Mouse (Mus musculus): ENCODE results near the gene Wrap53. TPM values are rescaled to one million over a fixed set of nuclear protein-coding genes. Genes with fewer than 3 reads are reported as not detected.

The Wrap53 gene
- polyA plus RNA-seq, 1 experiment from 2014 or later: 21.6 TPM

DNA sequence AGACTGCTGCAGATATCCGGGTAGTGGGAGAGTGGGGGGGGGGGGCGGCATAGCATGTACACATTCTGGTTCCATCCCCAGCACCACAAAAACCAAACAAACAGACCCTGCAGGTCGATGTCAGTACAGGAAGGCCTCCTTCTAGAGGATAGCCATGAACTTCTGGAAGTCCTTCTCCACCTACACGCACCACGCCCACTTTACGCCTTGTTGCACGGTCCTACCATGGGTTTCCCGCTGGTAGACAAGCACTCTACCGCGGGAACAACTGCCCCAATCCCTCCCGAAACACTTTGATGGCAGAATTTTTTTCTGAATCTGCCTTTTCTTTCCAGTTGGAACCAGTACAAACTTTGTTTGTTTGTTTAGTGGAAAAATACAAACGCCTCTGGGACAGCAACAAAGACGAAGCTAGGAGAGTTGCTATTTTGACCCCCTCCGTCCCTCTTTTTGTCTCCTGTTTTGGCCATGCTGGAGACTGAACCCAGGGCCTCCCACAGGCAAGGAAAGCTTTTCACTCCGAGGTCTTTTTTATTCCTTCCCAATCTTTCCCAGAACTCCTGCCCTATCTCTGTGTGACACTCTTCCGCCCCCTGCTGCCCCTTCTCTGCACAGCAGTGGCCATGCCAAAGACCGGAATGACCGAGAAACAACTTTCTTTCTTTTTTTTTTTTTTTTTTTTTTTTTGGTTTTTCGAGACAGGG, 33.6 kb upstream of the Wrap53 start:
- WGBS: 12% methylated on average over 19 of the region's 19 CpGs

DNA sequence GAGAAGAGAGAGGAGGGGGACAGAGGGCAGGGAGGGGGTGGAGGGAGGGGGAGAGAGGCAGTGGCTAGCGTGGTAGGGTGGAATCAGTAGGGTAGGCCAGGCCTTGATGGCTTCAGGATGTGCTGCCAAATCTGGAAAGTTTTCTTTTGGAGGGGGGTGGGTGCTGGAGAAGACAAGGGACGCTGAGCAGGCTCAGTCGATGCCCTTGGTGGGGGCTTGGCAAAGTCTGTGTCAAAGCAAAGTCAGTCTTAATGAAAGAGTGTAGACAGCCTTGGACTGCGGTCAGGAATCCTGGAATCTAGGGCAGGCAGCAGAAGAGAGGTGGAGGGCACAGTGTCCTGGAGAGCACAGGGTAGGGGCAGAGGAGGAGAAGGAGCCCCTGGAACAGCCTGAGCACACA, 30.8 kb upstream of the Wrap53 start:
- no peak overlapping the region for H3K4me2 ChIP-seq
- no peak overlapping the region for H3K4me3 ChIP-seq (replicated peaks)
- H3K4me1 ChIP-seq: no peaks in the 10 kb centered on the region
- H3K27me3 ChIP-seq (replicated peaks): no peaks in the 10 kb centered on the region
- H3K36me3 ChIP-seq: no peaks in the 10 kb centered on the region
- H3K9me3 ChIP-seq: no peaks in the 10 kb centered on the region
- H3K9ac ChIP-seq: no peak overlapping the region
- 55% methylated on average over 4 of the region's 4 CpGs for WGBS
- H3K27ac ChIP-seq: no peak overlapping the region
- no peak for ATAC-seq (ENCODE audit: insufficient read depth, low FRiP score, low read depth)

More for the DNA sequence above, 33.6 kb upstream of the Wrap53 start:
- ATAC-seq (ENCODE audit: insufficient read depth, low FRiP score, low read depth): peak; percentile 62; the same call in 1 of the 2 replicates
- H3K27ac ChIP-seq: no peak overlapping the region
- H3K4me2 ChIP-seq: peak overlapping the region; percentile 40
- no peaks in the 10 kb centered on the region for H3K36me3 ChIP-seq
- no peak overlapping the region for H3K9ac ChIP-seq
- H3K4me1 ChIP-seq: no peaks in the 10 kb centered on the region
- no peaks in the 10 kb centered on the region for H3K9me3 ChIP-seq
- no peaks in the 10 kb centered on the region for H3K27me3 ChIP-seq (replicated peaks)
- no peak overlapping the region; the same call in 1 of the 2 replicates for H3K4me3 ChIP-seq (replicated peaks)

DNA sequence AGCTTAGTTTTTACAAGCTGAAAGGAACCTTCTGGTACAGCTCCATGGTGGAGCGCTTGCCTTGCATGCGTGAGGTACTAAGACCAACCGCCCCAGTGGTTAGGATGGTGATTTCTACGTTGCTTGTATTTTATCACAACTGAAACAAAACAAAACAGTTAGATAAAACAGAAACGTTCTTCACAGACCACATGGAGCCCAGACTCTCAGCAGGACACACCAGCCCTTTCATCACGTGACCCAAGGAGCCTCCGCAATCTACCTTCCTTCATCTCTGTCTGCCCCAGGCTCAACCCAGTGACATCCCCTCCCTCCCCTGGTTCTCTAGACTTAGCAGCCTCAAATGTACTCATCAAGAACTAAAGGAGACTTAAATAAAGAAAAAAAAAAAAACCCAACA, 29.4 kb upstream of the Wrap53 start:
- WGBS: 57% methylated on average over 7 of the region's 7 CpGs
- 0 out of 2 replicates have a peak, but pooled peaks cover 5% of the 10 kb centered on the region for H3K27me3 ChIP-seq (replicated peaks)
- H3K9me3 ChIP-seq: no peaks in the 10 kb centered on the region
- no peak overlapping the region for H3K4me3 ChIP-seq (replicated peaks)
- no peak for ATAC-seq (ENCODE audit: insufficient read depth, low FRiP score, low read depth)
- H3K9ac ChIP-seq: no peak overlapping the region
- H3K4me1 ChIP-seq: peaks cover 10% of the 10 kb centered on the region
- no peak overlapping the region for H3K27ac ChIP-seq
- no peaks in the 10 kb centered on the region for H3K36me3 ChIP-seq
- no peak overlapping the region for H3K4me2 ChIP-seq

DNA sequence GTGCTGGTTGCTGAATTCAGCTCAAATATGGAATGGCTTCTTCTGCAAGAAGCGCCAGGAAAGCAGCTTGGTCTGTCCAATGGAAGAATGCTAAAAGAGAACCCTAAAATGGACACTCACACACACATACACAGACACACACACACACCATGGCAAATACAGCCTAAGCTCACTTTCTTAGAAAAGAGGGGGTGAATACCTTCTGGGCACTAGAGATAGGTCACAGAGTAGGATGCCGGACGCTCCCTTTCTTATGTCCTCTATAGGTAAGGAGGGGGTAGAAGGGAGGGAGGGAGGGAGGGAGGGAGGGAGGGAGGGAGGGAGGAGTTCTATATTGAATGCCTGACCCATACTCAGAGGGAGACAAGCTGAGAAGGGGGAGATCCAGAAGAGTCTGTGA, 28.5 kb upstream of the Wrap53 start:
- Histone ChIP-seq H3K4me1 (peaks cover 10% of the 10 kb centered on the region), H3K27me3 (replicated peaks) (peaks cover 10% of the 10 kb centered on the region; the same call in 1 of the 2 replicates), H3K4me3 (replicated peaks) (no peak overlapping the region), H3K9ac (no peak overlapping the region), H3K4me2 (no peak overlapping the region), H3K27ac (no peak overlapping the region), H3K36me3 (no peaks in the 10 kb centered on the region), H3K9me3 (no peaks in the 10 kb centered on the region)
- ATAC-seq (ENCODE audit: insufficient read depth, low FRiP score, low read depth): no peak
- whole genome bisulfite sequencing: 85% methylated on average over 3 of the region's 3 CpGs

DNA sequence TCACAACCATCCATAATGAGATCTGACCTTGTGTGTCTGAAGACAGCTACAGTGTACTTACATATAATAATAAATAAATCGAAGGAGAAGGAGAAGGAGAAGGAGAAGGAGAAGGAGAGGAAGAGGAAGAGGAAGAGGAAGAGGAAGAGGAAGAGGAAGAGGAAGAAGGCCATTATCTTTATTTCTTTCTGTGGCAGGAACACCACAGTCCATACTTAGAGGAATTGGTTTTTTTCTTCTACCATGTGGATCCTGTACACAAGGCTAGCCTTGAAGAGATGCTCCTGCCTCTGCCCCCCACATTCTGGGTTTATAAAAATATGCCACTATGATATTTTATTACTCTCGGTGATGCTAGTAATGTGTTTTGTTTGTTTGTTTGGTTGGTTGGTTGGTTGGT, 26.8 kb upstream of the Wrap53 start:
- no peak overlapping the region for H3K9ac ChIP-seq
- no peak for ATAC-seq (ENCODE audit: insufficient read depth, low FRiP score, low read depth)
- no peak overlapping the region for H3K27ac ChIP-seq
- 85% methylated on average over 2 of the region's 2 CpGs for WGBS
- H3K4me3 ChIP-seq (replicated peaks): no peak overlapping the region
- H3K27me3 ChIP-seq (replicated peaks): peaks cover 10% of the 10 kb centered on the region; the same call in 1 of the 2 replicates
- H3K36me3 ChIP-seq: no peaks in the 10 kb centered on the region
- H3K4me1 ChIP-seq: peaks cover 15% of the 10 kb centered on the region
- H3K9me3 ChIP-seq: no peaks in the 10 kb centered on the region
- no peak overlapping the region for H3K4me2 ChIP-seq

DNA sequence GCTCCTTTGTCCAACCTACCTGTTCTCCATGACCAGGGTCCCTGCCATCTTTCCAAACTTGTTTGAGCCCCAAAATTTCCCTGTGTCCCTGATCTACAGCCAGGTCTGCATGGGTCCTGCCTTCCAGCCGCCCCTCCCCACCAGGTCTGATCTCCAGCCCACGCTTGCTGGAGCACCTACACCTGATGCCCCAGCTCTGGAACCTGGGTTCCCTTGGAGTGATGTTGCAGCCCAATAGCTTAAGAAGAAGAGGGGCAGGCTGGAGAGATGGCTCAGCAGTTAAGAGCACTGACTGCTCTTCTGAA, 26.4 kb upstream of the Wrap53 start:
- WGBS: 63% methylated on average over 2 of the region's 2 CpGs
- H3K4me1 ChIP-seq: peaks cover 18% of the 10 kb centered on the region
- no peak overlapping the region for H3K27ac ChIP-seq
- H3K27me3 ChIP-seq (replicated peaks): peaks cover 10% of the 10 kb centered on the region; the same call in 1 of the 2 replicates
- no peak overlapping the region for H3K9ac ChIP-seq
- H3K9me3 ChIP-seq: no peaks in the 10 kb centered on the region
- H3K36me3 ChIP-seq: no peaks in the 10 kb centered on the region
- peak overlapping the region; percentile 91 for H3K4me2 ChIP-seq
- no peak for ATAC-seq (ENCODE audit: insufficient read depth, low FRiP score, low read depth)
- peak overlapping the region; percentile 59 for H3K4me3 ChIP-seq (replicated peaks)

DNA sequence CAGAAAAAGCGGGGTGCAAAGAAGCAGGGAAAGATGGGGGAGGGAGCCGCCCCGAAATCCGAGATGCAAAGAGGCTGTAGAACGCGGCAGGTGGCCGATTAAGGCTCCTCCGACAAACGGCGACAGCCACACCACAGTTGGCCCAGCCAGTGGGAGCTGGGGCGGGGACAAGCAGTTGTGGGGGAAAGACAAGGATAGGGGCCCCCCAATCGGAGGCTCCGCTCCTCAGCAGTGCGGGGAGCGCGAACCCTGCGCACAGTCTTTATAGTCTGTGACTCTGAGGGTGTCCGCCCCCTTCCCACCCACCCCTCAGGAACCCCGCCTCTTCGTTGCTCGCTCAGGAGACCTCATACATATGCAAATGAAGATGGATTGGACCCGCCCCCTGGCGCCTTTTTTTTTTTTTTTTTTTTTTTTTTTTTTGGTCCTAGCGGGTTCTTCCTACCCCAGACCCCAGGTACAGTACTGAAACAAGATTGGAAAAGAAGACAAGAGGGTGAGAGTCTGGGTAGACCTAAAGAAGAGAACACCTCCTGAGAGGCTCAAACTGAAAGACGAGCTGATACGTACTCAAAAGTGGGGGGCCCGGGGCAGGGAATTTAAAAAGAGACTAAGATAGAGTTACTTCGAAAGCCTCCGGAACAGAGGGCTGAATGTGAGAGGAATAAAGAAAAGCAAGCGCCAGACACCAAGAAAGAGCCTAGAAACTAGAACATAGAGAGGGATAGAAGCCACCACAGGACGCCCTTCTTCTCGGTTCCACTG, 25.9 kb upstream of the Wrap53 start, which contains the start of gene Atp1b2:
Gene Atp1b2, minus strand, starts transcription at position 217 of the 765 bp plus-strand sequence.
- Histone ChIP-seq H3K9me3 (no peaks in the 10 kb centered on the region), H3K4me3 (replicated peaks) (peak within 1 kb of the TSS; percentile 59), H3K27ac (peak within 1 kb of the TSS; percentile 51), H3K4me2 (peak within 1 kb of the TSS; percentile 91), H3K9ac (peak within 1 kb of the TSS; percentile 62), H3K27me3 (replicated peaks) (peaks cover 10% of the 10 kb centered on the region; the same call in 1 of the 2 replicates), H3K36me3 (no peaks in the 10 kb centered on the region), H3K4me1 (peaks cover 23% of the 10 kb centered on the region)
- 3% methylated on average over 32 of the region's 32 CpGs for WGBS
- peak; percentile 86 for ATAC-seq (ENCODE audit: insufficient read depth, low FRiP score, low read depth)

DNA sequence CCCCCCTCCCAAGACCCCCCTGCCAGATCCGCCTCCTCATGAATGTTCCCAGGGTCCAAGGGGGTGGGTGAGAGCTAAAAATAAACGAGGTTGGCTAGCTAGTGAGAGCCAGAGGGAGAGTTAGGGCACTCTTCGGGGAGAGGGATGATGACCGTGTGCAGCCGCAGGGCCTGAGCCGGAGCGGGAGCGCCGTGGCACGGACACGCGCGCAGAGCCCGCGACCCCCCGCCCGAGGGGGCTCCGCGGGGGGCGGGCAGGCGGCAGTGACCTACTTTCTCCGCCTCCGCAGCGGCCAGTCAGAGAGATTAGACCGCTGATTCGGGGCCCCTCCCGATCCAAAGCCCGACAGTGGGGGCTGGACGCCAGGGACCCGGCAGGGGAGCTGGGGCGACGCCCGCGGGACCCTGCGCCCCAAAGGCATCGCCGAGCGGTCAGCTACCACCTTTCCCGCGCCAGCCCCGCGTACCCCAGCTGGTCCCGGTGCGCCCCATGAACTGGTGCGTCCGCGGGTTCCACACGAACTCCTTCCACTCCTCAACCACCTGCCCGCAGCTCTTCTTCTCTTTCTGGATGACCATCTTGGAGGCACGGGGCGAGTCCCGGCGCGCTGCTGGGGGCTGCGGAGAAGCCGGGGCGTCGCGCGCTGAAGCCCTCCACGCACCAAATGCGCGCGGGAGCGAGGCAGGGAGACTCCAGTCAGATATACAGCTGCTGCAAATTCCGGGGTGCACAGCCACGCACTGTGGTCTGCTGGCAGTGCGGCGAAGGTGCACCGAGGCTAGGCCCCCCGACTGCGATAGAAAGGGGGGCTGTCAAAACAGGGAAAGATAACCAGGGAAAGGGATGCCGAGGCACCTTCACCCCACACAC, 25.0 kb upstream of the Wrap53 start:
- H3K9me3 ChIP-seq: no peaks in the 10 kb centered on the region
- H3K36me3 ChIP-seq: no peaks in the 10 kb centered on the region
- peak overlapping the region; percentile 62 for H3K9ac ChIP-seq
- under 1% methylated on average over 72 of the region's 73 CpGs for WGBS
- peak overlapping the region; percentile 51 for H3K27ac ChIP-seq
- peak; percentile 18; the same call in 1 of the 2 replicates for ATAC-seq (ENCODE audit: insufficient read depth, low FRiP score, low read depth)
- peaks cover 10% of the 10 kb centered on the region; the same call in 1 of the 2 replicates for H3K27me3 ChIP-seq (replicated peaks)
- peak overlapping the region; percentile 59 for H3K4me3 ChIP-seq (replicated peaks)
- peak overlapping the region; percentile 91 for H3K4me2 ChIP-seq
- peaks cover 32% of the 10 kb centered on the region for H3K4me1 ChIP-seq

DNA sequence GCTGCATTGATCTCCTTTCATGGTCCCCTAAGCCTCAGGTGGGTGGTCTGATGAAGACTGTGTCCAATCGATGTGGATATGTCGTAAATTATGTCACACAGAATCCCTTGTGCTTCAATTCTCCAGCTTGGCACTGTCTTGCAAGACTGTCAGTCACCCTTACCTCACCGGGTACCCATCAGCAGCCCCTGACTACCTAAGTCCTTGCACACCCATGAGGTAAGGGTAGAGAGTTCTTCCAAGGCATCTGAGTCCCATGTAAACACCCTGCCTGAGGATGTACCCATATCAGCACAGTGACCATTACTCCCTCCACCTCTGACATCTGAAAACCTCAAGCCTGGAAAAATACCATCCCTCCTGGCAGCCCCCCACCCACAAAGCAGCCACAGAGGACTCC, 24.3 kb upstream of the Wrap53 start:
- H3K27ac ChIP-seq: no peak overlapping the region
- peak overlapping the region; percentile 91 for H3K4me2 ChIP-seq
- no peak overlapping the region for H3K9ac ChIP-seq
- H3K4me3 ChIP-seq (replicated peaks): peak overlapping the region; percentile 59
- H3K4me1 ChIP-seq: peaks cover 39% of the 10 kb centered on the region
- ATAC-seq (ENCODE audit: insufficient read depth, low FRiP score, low read depth): no peak
- WGBS: 60% methylated on average over 3 of the region's 3 CpGs
- no peaks in the 10 kb centered on the region for H3K36me3 ChIP-seq
- no peaks in the 10 kb centered on the region for H3K9me3 ChIP-seq
- peaks cover 10% of the 10 kb centered on the region; the same call in 1 of the 2 replicates for H3K27me3 ChIP-seq (replicated peaks)

DNA sequence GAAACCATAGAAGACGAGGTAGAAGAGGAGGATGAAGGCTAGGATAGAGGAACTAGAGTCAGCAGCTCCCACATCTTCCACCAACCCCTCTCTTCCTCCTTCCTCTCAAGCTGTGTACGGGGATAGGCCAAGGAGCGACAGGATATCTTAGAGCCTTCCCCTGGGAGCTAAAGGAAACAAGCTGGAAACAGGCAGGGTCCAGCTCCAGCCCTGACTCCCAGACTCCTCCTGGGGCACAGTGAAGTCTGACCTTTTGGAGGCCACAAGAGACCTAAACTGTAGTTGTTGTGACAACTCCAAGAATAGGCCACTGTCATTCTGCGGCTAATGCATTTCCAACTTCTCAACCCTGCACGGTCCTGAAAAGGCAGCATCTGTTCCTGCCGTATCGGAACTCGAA, 23.5 kb upstream of the Wrap53 start:
- Histone ChIP-seq H3K4me1 (peaks cover 41% of the 10 kb centered on the region), H3K9ac (no peak overlapping the region), H3K4me3 (replicated peaks) (no peak overlapping the region), H3K36me3 (no peaks in the 10 kb centered on the region), H3K4me2 (no peak overlapping the region), H3K27me3 (replicated peaks) (peaks cover 10% of the 10 kb centered on the region; the same call in 1 of the 2 replicates), H3K9me3 (no peaks in the 10 kb centered on the region), H3K27ac (0 out of 2 replicates have a peak overlapping the region, but pooled peaks have one; percentile 21)
- no peak for ATAC-seq (ENCODE audit: insufficient read depth, low FRiP score, low read depth)
- 71% methylated on average over 8 of the region's 8 CpGs for WGBS

DNA sequence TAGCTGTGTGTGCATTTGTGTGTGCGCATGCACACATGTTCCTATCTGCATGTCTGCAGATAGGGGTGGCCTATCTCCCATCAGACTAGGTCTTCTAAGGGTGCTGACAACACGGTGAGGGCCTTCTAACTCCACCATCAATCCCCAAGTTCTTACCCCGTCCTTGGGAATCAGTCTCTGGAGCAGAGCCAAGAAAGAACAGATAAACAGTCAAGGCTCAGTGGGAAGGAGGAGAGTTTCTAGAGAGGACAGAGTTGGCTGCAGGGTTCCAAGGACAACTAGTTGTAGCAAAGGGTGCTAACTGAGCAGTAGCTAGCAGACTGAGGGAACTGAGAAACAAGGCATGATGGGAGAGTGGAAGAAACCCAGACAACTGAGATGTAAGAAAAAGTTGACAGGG, 21.7 kb upstream of the Wrap53 start:
- Histone ChIP-seq H3K9me3 (no peaks in the 10 kb centered on the region), H3K27ac (no peak overlapping the region), H3K36me3 (no peaks in the 10 kb centered on the region), H3K9ac (no peak overlapping the region), H3K27me3 (replicated peaks) (peaks cover 10% of the 10 kb centered on the region; the same call in 1 of the 2 replicates), H3K4me2 (no peak overlapping the region), H3K4me1 (peaks cover 41% of the 10 kb centered on the region), H3K4me3 (replicated peaks) (no peak overlapping the region)
- ATAC-seq (ENCODE audit: insufficient read depth, low FRiP score, low read depth): no peak
- WGBS: 47% methylated on average over 3 of the region's 3 CpGs
